Mouse (Mus musculus) frontal cortex, adult 2 months (tissue): ENCODE measurements around the gene Slc7a6os. TPM values are rescaled to one million over a fixed set of nuclear protein-coding genes. Genes with fewer than 3 reads are reported as not detected.

Experiments used
- DNase-seq, 2 experiments: peaks; one replicate each; pipeline ENCODE4 v3.0.0; 2022; ENCODE audit warnings: low spot score in 1 of 2; ENCODE audit errors: extremely low spot score in 1 of 2
- polyA plus RNA-seq: library from polyadenylated mRNA; depleted of rRNA; stranded (reverse); fragments of >200 nt; gene quantifications from 2 replicates; pipeline ENCODE4 v1.2.3, GENCODE M21; 2012; rRNA removed

Gene Slc7a6os
- polyA plus RNA-seq = 27.1 and 29.1 TPM in 2 replicates

- DNase-seq = peak; percentile 91 to 97
Observed at GRCm38 (mm10) chr8:106210821-106211345, at the start of gene Slc7a6os, which contains the start of gene Prmt7. TSS of gene Slc7a6os (minus strand) at chr8:106210935. TSS of gene Prmt7 (plus strand) at chr8:106210936.

DNA sequence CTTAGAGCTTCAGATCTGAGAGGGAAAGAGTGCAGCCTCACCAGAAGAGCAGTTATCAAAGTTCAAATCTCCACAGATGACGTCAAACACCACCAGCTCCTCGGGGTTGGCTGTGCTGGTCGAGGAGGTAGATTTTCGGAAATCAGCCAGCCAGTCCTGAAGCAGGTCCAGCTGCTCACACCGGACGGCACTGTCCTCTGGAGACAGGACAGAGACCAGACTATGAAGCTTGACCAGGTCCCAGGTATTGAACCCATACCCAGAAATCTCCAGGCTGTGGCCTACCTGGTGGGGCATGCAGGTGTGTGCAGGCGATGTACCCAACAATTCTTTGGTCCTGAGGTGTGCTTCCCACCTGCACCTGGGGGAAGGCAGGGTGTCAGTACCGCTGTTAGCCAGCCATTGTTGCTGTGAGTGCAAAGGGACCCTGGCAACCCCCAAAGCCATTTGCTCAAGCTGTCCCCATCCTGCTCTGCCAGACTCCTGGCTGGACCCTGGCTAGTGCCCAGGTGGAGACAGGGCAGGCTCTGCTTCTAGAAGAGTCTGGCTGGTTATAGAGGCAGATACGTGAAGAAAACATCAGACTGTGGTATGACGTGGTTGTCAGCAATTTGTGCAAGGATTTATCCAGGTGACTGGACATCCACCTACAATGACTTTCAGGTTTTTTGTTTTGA is 49.0 kb upstream of the Slc7a6os start:
- DNase-seq = no peak

- no peak for DNase-seq
Observed at GRCm38 (mm10) chr8:106258169-106258568, 47.4 kb upstream of the Slc7a6os start.

DNA sequence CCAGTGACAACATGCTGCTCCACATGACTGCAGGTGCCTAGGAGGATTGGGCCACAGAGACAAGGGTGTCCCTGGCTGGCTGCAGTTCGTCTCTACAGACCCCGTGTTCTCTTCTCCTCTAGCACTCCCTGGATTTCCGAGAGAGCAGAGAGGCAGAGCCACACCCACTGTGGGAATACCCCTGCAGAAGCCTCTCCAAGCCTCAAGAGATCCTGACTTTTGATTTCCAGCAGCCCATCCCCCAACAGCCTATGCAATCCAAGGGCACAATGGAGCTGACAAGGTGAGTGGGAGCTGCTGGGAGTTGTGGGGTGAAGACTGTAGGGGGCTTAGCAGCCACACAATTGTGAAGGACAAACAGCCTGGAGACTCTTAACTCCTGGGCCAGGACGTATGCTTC is 39.5 kb upstream of the Slc7a6os start:
- DNase-seq = no peak

DNA sequence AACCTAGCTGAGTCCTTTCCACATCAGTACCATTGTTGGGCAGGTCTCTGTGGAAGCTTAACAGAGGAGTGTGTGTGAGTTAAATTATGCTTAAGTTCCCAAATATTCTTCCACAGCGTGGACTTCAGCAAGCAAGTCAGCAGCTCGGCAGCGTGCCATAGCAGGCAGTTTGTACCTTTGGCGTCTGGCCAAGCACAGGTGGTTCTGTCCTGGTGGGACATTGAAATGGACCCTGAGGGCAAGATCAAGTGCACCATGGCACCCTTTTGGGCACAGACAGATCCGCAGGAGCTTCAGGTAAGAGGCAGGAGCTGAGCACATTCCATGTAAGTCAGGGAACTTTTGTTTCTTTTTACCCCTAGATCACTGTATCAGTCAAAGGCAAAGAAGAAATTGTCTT is 26.4 kb upstream of the Slc7a6os start:
- DNase-seq = no peak

GRCm38 (mm10) chr8:106234567-106235261 is 24.0 kb upstream of the Slc7a6os start:
- peak in 1 of 2 experiments; percentile 28 for DNase-seq

DNA sequence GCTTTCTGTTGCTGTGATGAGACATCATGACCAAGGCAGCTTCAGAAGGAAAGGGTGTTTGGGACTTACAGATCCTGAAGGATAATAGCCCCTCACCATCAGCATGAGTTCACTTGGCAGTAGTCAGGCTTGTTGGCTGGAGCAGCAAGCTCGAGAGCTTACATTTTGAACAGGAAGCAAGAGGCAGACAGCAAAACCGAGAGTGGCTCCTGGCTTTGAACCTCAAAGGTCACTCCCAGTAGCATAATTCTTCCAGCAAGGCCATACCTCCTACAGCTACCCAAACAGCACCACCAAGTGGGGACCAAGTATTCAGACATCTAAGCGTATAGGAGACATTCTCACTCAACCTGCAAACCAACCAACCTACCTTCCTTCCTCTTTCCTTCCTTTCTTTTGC is 22.0 kb upstream of the Slc7a6os start:
- DNase-seq = no peak

DNA sequence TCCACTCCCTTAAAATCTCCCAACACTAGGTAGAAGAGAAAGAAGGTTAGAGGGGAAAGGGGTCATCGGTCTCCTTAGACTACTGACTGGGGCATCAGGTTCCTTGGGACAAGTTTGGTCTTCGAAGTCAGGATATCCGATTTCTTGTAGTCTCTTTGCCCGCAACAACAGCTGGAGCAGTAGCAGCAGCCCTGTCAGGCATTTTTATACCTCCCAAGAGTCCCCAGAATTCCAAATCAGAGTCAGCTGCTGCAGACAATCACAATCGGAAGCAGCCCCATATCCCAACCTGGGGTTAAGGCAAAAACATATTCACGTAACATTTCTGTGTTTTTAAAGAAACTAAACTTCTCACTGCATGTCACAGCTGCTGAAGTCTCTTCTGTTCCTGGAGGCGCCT is 20.8 kb upstream of the Slc7a6os start:
- DNase-seq = no peak

DNA sequence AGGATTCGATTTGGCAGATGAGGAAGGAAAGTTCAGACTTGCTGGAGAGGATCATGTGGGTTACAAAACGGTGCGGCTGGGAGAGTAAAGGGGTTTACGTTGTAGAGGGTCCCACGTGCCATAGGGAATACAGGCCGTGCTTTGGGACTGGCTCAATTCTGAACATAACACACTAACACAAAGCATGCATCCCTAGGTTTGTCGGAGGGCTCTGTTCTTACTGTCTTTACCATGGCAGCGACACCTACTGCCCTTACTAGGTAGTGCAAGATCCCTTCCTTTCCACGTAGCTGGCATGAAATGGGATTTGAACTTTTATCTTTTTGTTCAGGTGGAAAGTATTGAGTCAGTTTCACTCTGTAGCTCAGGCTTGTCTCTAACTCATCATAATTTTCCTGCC is 15.9 kb upstream of the Slc7a6os start:
- peak in 1 of 2 experiments; percentile 76 for DNase-seq

GRCm38 (mm10) chr8:106219620-106220019 is 8.9 kb upstream of the Slc7a6os start:
- DNase-seq = no peak

GRCm38 (mm10) chr8:106213959-106214358 is 3.2 kb upstream of the Slc7a6os start:
- DNase-seq = no peak

GRCm38 (mm10) chr8:106211421-106211820 is 686 bp upstream of the Slc7a6os start:
- DNase-seq = no peak

- DNase-seq = peak in 1 of 2 experiments; percentile 31
Observed at GRCm38 (mm10) chr8:106210035-106210731, 552 bp downstream of the Slc7a6os start.

DNA sequence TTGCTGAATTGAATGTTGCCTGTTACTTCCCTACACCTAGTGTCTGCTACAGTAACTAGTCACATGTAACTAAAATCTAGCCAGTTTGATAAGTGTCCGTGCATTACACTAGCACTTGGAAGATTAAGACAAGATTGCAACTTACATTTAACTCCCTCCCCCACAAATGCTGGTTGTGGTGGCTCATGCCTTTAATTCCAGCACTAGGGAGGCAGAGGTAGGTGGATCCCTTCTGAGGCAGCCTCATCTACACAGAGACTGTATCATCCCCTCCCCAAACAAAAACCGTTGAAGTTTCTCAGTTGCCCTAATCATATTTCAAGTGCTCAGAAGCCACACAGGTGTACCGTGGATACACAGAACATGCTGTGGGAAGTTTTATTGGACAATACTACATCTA is 11.1 kb downstream of the Slc7a6os start:
- DNase-seq = peak in 1 of 2 experiments; percentile 30

DNA sequence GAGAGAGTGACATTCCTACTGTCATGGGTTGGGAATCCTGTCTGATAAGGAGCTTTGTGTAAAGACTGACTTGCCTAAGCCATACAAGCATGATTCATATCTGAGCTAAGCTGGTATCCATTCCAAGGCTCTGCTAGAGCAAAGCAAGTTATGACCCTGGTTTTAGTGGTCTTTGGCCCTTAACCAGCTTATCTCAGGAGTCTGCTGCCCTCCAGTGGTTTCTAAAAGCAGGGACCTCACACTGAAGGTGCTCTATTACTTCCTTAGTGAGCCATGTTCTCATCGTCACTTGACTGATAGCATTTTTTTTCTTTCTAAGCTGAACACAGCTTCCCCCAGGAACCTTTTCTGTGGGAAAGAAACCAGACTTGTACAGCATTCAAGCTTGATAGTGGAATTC is 12.0 kb downstream of the Slc7a6os start:
- peak in 1 of 2 experiments; percentile 47 for DNase-seq

DNA sequence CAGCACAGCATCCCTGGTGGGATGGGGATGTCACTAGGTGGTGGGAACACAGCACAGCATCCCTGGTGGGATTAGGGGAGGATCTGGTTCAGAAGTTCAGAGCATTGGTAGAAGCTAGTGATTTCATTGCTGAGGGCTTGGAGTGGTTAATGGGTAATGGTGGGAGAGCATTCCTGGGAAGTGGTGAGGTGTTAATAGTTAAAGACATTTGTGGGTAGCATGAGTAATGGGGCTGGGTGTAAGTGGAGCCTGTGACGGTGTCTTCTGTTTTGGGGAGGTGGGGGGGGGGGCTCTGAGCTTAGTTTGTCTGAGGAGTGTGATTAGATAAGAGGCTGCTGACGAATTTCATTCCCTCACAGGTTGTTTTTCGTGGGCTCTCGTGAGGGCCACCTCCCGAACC is 16.7 kb downstream of the Slc7a6os start:
- DNase-seq = no peak

DNA sequence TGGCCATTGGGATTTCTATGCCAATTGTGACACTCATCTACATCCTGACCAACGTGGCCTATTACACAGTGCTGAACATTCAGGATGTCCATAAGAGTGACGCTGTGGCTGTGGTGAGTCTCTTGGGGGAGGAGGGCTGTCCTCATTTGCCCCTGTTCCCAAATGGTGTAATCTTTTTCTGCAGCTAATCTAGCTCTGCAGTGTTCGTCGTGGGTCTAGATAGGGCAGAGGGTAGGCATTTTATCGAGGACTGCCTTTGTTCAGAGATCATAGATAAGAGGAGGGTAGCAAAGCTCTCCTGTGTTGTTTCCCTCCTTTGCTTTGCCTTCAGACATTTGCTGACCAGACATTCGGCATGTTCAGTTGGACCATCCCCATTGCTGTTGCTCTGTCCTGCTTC is 17.6 kb downstream of the Slc7a6os start:
- no peak for DNase-seq

DNA sequence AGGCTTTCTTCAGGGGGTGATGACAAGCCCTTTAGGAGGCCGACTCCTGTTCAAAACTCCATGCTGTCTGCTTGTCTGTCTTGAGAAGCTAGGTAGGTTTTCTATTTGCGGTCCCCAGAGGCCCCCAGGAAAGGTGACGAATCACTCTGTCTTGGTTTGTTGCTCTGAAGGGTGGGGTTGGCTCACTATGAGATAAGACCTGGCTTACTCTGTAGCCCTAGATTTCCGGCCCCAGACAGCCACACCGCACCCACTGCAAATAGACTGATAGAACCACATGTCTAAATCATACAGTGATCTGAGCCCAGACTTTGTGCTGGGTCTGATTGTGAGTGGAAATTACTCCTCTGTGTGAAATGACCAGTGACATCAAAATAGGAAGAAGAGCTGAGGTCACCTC is 19.1 kb downstream of the Slc7a6os start:
- no peak for DNase-seq

GRCm38 (mm10) chr8:106189162-106189561 is 21.6 kb downstream of the Slc7a6os start:
- DNase-seq = no peak

GRCm38 (mm10) chr8:106186394-106186793 is 24.3 kb downstream of the Slc7a6os start:
- no peak for DNase-seq

GRCm38 (mm10) chr8:106185628-106186270 is 25.0 kb downstream of the Slc7a6os start:
- DNase-seq = no peak
